Mouse (Mus musculus) liver, embryonic 16.5 days (tissue): Measurements from ENCODE around the gene Dlgap1. TPM values are rescaled to one million over a fixed set of nuclear protein-coding genes. Genes with fewer than 3 reads are reported as not detected.

Source experiments
- ATAC-seq: fragments of 200-750 bp; cut with Nextera tagmentation; 2 replicates; pipeline ENCODE4 v1.8.0; 2017; ENCODE audit warnings: low read depth, mild to moderate bottlenecking, moderate number of reproducible peaks, moderate library complexity
- H3K27ac ChIP-seq: fragments of 300-500 bp; sonication (generic); 2 replicates; pipeline ENCODE4 v1.5.1; 2014; ENCODE audit warnings: mild to moderate bottlenecking, low read length
- H3K27me3 ChIP-seq: fragments of 300-500 bp; sonication (generic); 2 replicates; pipeline ENCODE4 v1.6.1; 2014; ENCODE audit warnings: low read depth, low read length, mixed read lengths; ENCODE audit not compliant: control insufficient read depth, insufficient read depth
- H3K36me3 ChIP-seq: fragments of 300-500 bp; sonication (generic); 2 replicates; pipeline ENCODE4 v1.6.1; 2014; ENCODE audit warnings: mild to moderate bottlenecking; ENCODE audit not compliant: control insufficient read depth, insufficient read depth
- H3K4me1 ChIP-seq: fragments of 300-500 bp; sonication (generic); 2 replicates; pipeline ENCODE4 v1.6.1; 2014; ENCODE audit warnings: low read depth, low read length, mixed read lengths; ENCODE audit not compliant: control insufficient read depth
- H3K4me2 ChIP-seq: fragments of 300-500 bp; sonication (generic); 2 replicates; pipeline ENCODE4 v1.6.1; 2014; ENCODE audit warnings: low read depth, low read length, mixed read lengths
- H3K4me3 ChIP-seq: fragments of 300-500 bp; sonication (generic); 2 replicates; pipeline ENCODE4 v1.5.1; 2014; ENCODE audit warnings: low read depth, mild to moderate bottlenecking, low read length
- H3K9ac ChIP-seq: fragments of 300-500 bp; sonication (generic); 2 replicates; pipeline ENCODE4 v1.6.1; 2014; ENCODE audit warnings: low read depth, low read length
- H3K9me3 ChIP-seq: fragments of 300-500 bp; sonication (generic); replicated peaks from 2 replicates; pipeline ENCODE4 v1.6.1; 2016; ENCODE audit warnings: low read length; ENCODE audit not compliant: control insufficient read depth
- WGBS: fragments of 180-500 bp; shearing (Covaris S2); extraction: QIAGEN DNeasy Blood & Tissue Kit; methylation state at CpG from one replicate; pipeline ENCODE4 v1.1.7; 2014; ENCODE audit not compliant: insufficient replicate concordance; 5-methylcytosine and 5-hydroxymethylcytosine counted together
- polyA plus RNA-seq: library from polyadenylated mRNA; unstranded; fragments of >200 nt; fragmentation: Nextera tagmentation; extraction: Ambion mirVana; gene quantifications from 2 replicates; pipeline ENCODE4 v1.2.1, GENCODE M21; 2015

Dlgap1 gene
- polyA plus RNA-seq, 1 experiment from 2014 or later, result 0.09 TPM

DNA sequence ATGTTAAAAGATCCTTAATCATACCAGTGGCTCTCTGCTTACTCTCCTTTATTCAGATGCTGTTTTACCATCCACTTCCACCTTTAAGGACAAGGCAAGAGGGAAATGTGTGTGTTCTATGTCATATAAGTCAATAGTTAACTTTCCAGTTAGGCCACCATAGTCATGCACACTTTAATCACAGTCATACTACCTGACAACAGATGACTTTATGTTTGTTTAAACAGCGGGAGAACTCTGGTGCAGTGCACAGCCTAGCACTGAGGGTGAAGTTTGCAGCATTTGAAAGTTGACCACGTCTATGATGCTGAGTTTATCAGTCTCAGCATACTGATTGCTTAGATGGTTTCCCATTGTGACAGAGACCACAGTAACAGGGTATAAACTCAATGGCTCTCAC lies 433.0 kb downstream of the Dlgap1 start:
- no peak overlapping the region for H3K9ac ChIP-seq
- no peak overlapping the region for H3K4me3 ChIP-seq
- H3K4me1 ChIP-seq, result no peaks in the 10 kb centered on the region
- no peaks in the 10 kb centered on the region for H3K27me3 ChIP-seq
- no peak overlapping the region for H3K4me2 ChIP-seq
- H3K36me3 ChIP-seq, result no peaks in the 10 kb centered on the region
- no peaks in the 10 kb centered on the region for H3K9me3 ChIP-seq
- 30% methylated on average over 2 of the region's 2 CpGs for WGBS
- no peak for ATAC-seq
- H3K27ac ChIP-seq, result no peak overlapping the region

GRCm38 (mm10) chr17:70403750-70404149 lies 434.9 kb downstream of the Dlgap1 start:
- no peak overlapping the region for H3K9ac ChIP-seq
- no peak overlapping the region for H3K4me3 ChIP-seq
- no peaks in the 10 kb centered on the region for H3K27me3 ChIP-seq
- H3K27ac ChIP-seq, result no peak overlapping the region
- H3K36me3 ChIP-seq, result no peaks in the 10 kb centered on the region
- WGBS, result 37% methylated on average over 10 of the region's 10 CpGs
- no peak overlapping the region for H3K4me2 ChIP-seq
- H3K4me1 ChIP-seq, result no peaks in the 10 kb centered on the region
- no peaks in the 10 kb centered on the region for H3K9me3 ChIP-seq
- no peak for ATAC-seq

- H3K4me2 ChIP-seq, result no peak overlapping the region
- no peaks in the 10 kb centered on the region for H3K4me1 ChIP-seq
- H3K27ac ChIP-seq, result no peak overlapping the region
- no peak overlapping the region for H3K9ac ChIP-seq
- ATAC-seq, result no peak
- no peaks in the 10 kb centered on the region for H3K9me3 ChIP-seq
- no peaks in the 10 kb centered on the region for H3K36me3 ChIP-seq
- no peak overlapping the region for H3K4me3 ChIP-seq
- H3K27me3 ChIP-seq, result no peaks in the 10 kb centered on the region
- WGBS, result 69% methylated on average over 3 of the region's 3 CpGs
Measured at GRCm38 (mm10) chr17:70414202-70414601, 445.3 kb downstream of the Dlgap1 start.

GRCm38 (mm10) chr17:70427866-70428265 lies 459.0 kb downstream of the Dlgap1 start:
- H3K4me1 ChIP-seq, result no peaks in the 10 kb centered on the region
- H3K36me3 ChIP-seq, result no peaks in the 10 kb centered on the region
- 49% methylated on average over 9 of the region's 9 CpGs for WGBS
- no peaks in the 10 kb centered on the region for H3K9me3 ChIP-seq
- no peak overlapping the region for H3K9ac ChIP-seq
- ATAC-seq, result no peak
- no peak overlapping the region for H3K27ac ChIP-seq
- no peaks in the 10 kb centered on the region for H3K27me3 ChIP-seq
- H3K4me3 ChIP-seq, result no peak overlapping the region
- H3K4me2 ChIP-seq, result no peak overlapping the region

DNA sequence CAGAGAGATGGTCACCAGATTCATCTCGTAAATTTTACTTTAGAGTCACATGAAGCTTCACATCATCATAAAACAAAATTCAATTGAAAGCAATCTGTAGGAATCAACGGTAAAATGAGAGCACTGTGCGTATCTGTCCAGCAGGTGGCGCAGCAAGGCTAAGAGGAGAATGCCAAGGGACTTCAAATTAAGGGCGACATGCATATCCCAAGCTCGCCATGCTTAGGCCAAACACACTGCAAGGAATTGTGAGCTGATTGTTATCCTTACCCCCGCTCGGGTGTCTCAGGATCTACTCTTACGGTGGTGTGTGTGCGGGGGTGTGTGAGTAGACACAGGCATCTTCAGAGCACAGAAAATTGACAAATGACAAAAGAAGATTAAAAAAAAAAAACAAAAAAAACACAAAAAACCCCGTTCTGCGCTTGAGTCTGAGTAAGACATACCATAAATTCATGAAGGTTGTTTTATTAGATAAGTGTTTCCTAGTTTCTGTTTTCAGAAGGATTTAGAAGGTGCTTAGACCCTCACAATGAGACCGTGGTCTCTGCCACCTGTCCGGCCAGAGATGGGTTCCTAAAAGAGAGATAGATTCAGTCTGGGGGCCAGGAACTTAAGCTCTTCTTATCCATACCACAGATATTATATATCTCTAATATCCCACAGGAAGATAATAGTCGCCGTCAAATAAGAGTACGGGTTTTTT lies 461.0 kb downstream of the Dlgap1 start:
- no peak overlapping the region for H3K27ac ChIP-seq
- H3K4me3 ChIP-seq, result no peak overlapping the region
- no peaks in the 10 kb centered on the region for H3K36me3 ChIP-seq
- ATAC-seq, result no peak
- no peaks in the 10 kb centered on the region for H3K27me3 ChIP-seq
- no peaks in the 10 kb centered on the region for H3K4me1 ChIP-seq
- no peak overlapping the region for H3K9ac ChIP-seq
- H3K4me2 ChIP-seq, result no peak overlapping the region
- 9% methylated on average over 17 of the region's 17 CpGs for WGBS
- H3K9me3 ChIP-seq, result no peaks in the 10 kb centered on the region

- Histone ChIP-seq H3K9ac (no peak overlapping the region), H3K4me2 (no peak overlapping the region), H3K4me3 (no peak overlapping the region), H3K4me1 (no peaks in the 10 kb centered on the region), H3K36me3 (no peaks in the 10 kb centered on the region), H3K27me3 (no peaks in the 10 kb centered on the region), H3K9me3 (no peaks in the 10 kb centered on the region), H3K27ac (no peak overlapping the region)
- no peak for ATAC-seq
- WGBS, result 12% methylated on average over 5 of the region's 5 CpGs
Measured at GRCm38 (mm10) chr17:70430452-70430787, 461.5 kb downstream of the Dlgap1 start.

GRCm38 (mm10) chr17:70432834-70433233 lies 464.0 kb downstream of the Dlgap1 start:
- no peak overlapping the region for H3K4me3 ChIP-seq
- WGBS, result 54% methylated on average over 5 of the region's 5 CpGs
- no peaks in the 10 kb centered on the region for H3K4me1 ChIP-seq
- H3K27ac ChIP-seq, result no peak overlapping the region
- H3K27me3 ChIP-seq, result no peaks in the 10 kb centered on the region
- no peak for ATAC-seq
- H3K9ac ChIP-seq, result no peak overlapping the region
- no peaks in the 10 kb centered on the region for H3K9me3 ChIP-seq
- no peak overlapping the region for H3K4me2 ChIP-seq
- no peaks in the 10 kb centered on the region for H3K36me3 ChIP-seq

DNA sequence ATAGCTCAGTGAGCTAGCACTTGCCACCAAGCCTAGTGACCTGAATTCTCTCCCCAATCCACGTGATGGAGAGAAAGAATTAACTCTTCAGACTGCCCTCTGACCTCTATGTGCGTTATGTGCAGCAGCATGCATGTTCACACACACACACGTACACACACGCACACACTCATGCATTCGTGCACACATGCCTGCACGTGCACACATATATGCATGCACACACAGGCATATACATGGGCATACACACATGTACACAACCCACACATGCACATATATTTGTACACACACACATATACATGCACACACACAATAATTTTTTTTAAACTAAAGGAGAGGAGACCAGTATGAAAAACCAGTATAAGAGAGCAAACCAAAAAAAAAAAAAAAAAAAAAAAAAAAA lies 465.7 kb downstream of the Dlgap1 start:
- no peaks in the 10 kb centered on the region for H3K36me3 ChIP-seq
- no peaks in the 10 kb centered on the region for H3K4me1 ChIP-seq
- H3K4me2 ChIP-seq, result no peak overlapping the region
- no peak overlapping the region for H3K4me3 ChIP-seq
- ATAC-seq, result no peak
- H3K27ac ChIP-seq, result no peak overlapping the region
- no peaks in the 10 kb centered on the region for H3K9me3 ChIP-seq
- no peaks in the 10 kb centered on the region for H3K27me3 ChIP-seq
- 63% methylated on average over 6 of the region's 6 CpGs for WGBS
- no peak overlapping the region for H3K9ac ChIP-seq

- no peaks in the 10 kb centered on the region for H3K9me3 ChIP-seq
- no peak overlapping the region for H3K4me3 ChIP-seq
Measured at GRCm38 (mm10) chr17:70435612-70436011, 466.7 kb downstream of the Dlgap1 start.

More at GRCm38 (mm10) chr17:70435612-70436011, 466.7 kb downstream of the Dlgap1 start:
- no peak overlapping the region for H3K9ac ChIP-seq
- ATAC-seq, result no peak
- H3K4me1 ChIP-seq, result no peaks in the 10 kb centered on the region
- no peak overlapping the region for H3K4me2 ChIP-seq
- H3K36me3 ChIP-seq, result no peaks in the 10 kb centered on the region
- H3K27me3 ChIP-seq, result no peaks in the 10 kb centered on the region
- no peak overlapping the region for H3K27ac ChIP-seq
- WGBS, result 61% methylated on average over 6 of the region's 6 CpGs
